Mouse (Mus musculus) hindbrain, postnatal 0 days (tissue): Measurements from ENCODE around the gene Bbs4. TPM values are rescaled to one million over a fixed set of nuclear protein-coding genes. Genes with fewer than 3 reads are reported as not detected.

Source experiments
- ATAC-seq: fragments of 200-750 bp; cut with Nextera tagmentation; 2 replicates; pipeline ENCODE4 v1.8.0; 2017; ENCODE audit warnings: mild to moderate bottlenecking, moderate TSS enrichment, moderate library complexity
- DNase-seq: peaks from one replicate; pipeline ENCODE4 v3.0.0-alpha.2; 2015; ENCODE audit warnings: low spot score
- H3K27ac ChIP-seq: fragments of 300-500 bp; sonication (generic); 2 replicates; pipeline ENCODE4 v1.5.1; 2014; ENCODE audit warnings: mild to moderate bottlenecking
- H3K27me3 ChIP-seq: fragments of 300-500 bp; sonication (generic); 2 replicates; pipeline ENCODE4 v1.6.1; 2014; ENCODE audit warnings: low read length, mixed read lengths; ENCODE audit not compliant: insufficient read depth
- H3K36me3 ChIP-seq: fragments of 300-500 bp; sonication (generic); 2 replicates; pipeline ENCODE4 v1.6.1; 2014; ENCODE audit warnings: low read length, mixed read lengths; ENCODE audit not compliant: insufficient read depth
- H3K4me1 ChIP-seq: fragments of 300-500 bp; sonication (generic); 2 replicates; pipeline ENCODE4 v1.6.1; 2014; ENCODE audit warnings: antibody characterized with exemption, low read length, mixed read lengths; ENCODE audit not compliant: insufficient read depth
- H3K4me2 ChIP-seq: fragments of 300-500 bp; sonication (generic); 2 replicates; pipeline ENCODE4 v1.6.1; 2014; ENCODE audit warnings: low read depth, mild to moderate bottlenecking, low read length, moderate library complexity, mixed read lengths
- H3K4me3 ChIP-seq: fragments of 300-500 bp; sonication (generic); 2 replicates; pipeline ENCODE4 v1.5.1; 2014; ENCODE audit warnings: low read length
- H3K9ac ChIP-seq: fragments of 300-500 bp; sonication (generic); replicated peaks from 2 replicates; pipeline ENCODE4 v1.6.1; 2014; ENCODE audit warnings: mild to moderate bottlenecking, low read length, moderate library complexity, mixed read lengths
- H3K9me3 ChIP-seq: fragments of 300-500 bp; sonication (generic); 2 replicates; pipeline ENCODE4 v1.6.1; 2016; ENCODE audit warnings: low read length, mixed read lengths
- CTCF ChIP-seq: IDR thresholded peaks from 2 replicates; pipeline ENCODE4 v1.5.1; 2016; ENCODE audit warnings: antibody characterized with exemption, control low read depth, low read depth
- WGBS: fragments of 180-500 bp; shearing (Covaris S2); extraction: QIAGEN DNeasy Blood & Tissue Kit; methylation state at CpG from one replicate; pipeline ENCODE4 v1.1.7; 2014; 5-methylcytosine and 5-hydroxymethylcytosine counted together
- polyA plus RNA-seq: library from polyadenylated mRNA; unstranded; fragments of >200 nt; fragmentation: Nextera tagmentation; extraction: Ambion mirVana; gene quantifications from 2 replicates; pipeline ENCODE4 v1.2.1, GENCODE M21; 2015
- total RNA-seq: library from RNA; depleted of rRNA; stranded (reverse); fragments of >200 nt; gene quantifications from 2 replicates; pipeline ENCODE4 v1.2.3, GENCODE M21; 2014

The Bbs4 gene
- total and polyA plus RNA-seq, 2 experiments from 2014 or later: 32.9 to 56.1 TPM

DNA sequence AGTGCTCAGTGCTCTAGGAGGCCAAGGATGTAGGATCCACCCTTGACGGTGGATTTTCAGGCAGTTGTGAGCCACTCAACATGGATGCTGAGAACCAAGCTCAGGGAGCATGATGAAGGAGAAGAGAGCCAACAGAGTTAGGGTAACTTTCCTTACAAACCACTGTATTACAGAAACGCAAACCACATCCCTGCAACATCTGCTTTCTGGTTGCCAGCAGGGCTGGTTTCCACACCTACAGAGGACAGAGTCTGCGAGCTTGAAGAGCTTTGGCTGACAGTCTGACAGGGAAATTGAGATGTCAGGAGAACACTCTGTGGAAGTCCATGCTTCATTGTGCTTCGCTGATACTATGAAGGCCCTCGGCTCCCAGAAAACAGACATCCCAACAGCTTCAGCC, 65.2 kb downstream of the Bbs4 start:
- WGBS: 76% methylated on average over 5 of the region's 5 CpGs
- Histone ChIP-seq H3K4me1 (no peaks in the 10 kb centered on the region), H3K36me3 (no peaks in the 10 kb centered on the region), H3K27me3 (no peaks in the 10 kb centered on the region), H3K9me3 (no peaks in the 10 kb centered on the region), H3K27ac (no peak overlapping the region), H3K4me3 (no peak overlapping the region), H3K9ac (no peak overlapping the region), H3K4me2 (no peak overlapping the region)
- no peak for DNase-seq
- no peak for ATAC-seq
- TF ChIP-seq CTCF: no peak

DNA sequence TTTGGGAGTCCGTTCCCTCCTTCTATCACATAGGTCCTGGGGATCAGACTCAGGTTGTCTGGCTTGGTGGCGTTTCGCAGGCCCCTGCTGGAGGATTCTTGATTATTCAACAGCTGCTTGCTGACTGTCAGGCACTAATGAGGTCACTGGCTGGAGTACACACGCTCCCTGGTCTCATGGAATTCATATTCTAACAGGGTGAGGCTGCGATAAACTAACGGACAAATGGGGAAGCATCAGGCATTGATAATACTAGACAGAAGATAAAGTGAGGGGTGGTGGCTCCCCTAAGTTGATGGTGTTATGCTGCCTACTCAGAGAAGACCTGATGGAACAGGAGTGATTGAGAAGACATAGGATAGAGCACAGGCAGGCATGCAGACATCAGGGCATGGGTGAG, 67.7 kb downstream of the Bbs4 start:
- ATAC-seq (no peak), DNase-seq (no peak)
- Histone ChIP-seq H3K4me1 (peaks cover 3% of the 10 kb centered on the region; the same call in 1 of the 2 replicates), H3K9ac (no peak overlapping the region), H3K27ac (no peak overlapping the region), H3K9me3 (no peaks in the 10 kb centered on the region), H3K36me3 (no peaks in the 10 kb centered on the region), H3K27me3 (no peaks in the 10 kb centered on the region), H3K4me3 (no peak overlapping the region), H3K4me2 (no peak overlapping the region)
- 72% methylated on average over 6 of the region's 6 CpGs for WGBS
- 0 out of 2 replicates have a peak, but pooled peaks have one; percentile 1 for TF ChIP-seq CTCF

- WGBS: 54% methylated on average over 7 of the region's 7 CpGs
- DNase-seq (no peak), ATAC-seq (no peak)
- Histone ChIP-seq H3K4me1 (peaks cover 3% of the 10 kb centered on the region; the same call in 1 of the 2 replicates), H3K27me3 (no peaks in the 10 kb centered on the region), H3K4me2 (peak overlapping the region; percentile 44), H3K4me3 (no peak overlapping the region), H3K27ac (no peak overlapping the region), H3K9ac (no peak overlapping the region), H3K36me3 (no peaks in the 10 kb centered on the region), H3K9me3 (no peaks in the 10 kb centered on the region)
- no peak for TF ChIP-seq CTCF
Measured at GRCm38 (mm10) chr9:59282683-59282986, 70.7 kb downstream of the Bbs4 start.

DNA sequence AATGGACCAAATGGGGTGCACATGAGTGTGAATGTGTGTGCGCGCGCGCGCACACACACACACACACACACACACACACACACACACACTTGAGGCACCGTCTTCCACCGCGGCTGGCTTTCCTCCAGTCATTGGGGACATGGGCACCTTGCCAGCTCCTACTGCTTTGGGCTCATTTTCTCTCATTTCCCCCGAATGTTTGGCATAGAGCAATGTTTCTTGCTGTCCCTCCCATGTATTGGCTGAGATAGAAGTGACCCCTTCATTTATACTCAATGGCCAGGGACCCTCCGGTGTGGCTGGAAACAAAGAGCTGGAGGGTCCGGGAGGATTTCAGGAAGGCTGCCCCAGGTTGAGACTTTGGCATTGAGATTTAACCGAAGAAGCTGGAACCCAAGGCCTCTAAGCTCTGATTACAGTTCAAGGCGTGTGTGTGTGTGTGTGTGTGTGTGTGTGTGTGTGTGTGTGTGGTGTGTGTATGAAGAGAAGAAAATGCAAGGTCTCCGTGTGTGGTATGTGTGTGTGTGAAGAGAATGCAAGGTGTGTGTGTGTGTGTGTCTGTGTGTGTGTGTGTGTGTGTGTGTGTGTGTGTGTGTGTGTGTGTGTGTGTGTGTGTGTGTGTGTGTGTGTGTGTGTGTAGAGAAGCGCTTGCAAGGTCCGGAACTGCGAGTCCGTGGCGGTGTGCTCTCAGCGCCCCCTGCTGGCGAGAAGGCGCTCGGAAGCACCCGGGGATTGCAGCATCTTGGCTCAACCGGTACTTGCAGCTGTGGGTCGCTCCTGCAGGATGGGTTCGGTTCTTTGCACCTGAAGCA, 71.2 kb downstream of the Bbs4 start:
- Histone ChIP-seq H3K4me3 (no peak overlapping the region), H3K9ac (no peak overlapping the region), H3K36me3 (no peaks in the 10 kb centered on the region), H3K27me3 (no peaks in the 10 kb centered on the region), H3K4me2 (peak overlapping the region; percentile 44), H3K27ac (peak overlapping the region; percentile 45; the same call in 1 of the 2 replicates), H3K4me1 (peaks cover 3% of the 10 kb centered on the region; the same call in 1 of the 2 replicates), H3K9me3 (no peaks in the 10 kb centered on the region)
- WGBS: 26% methylated on average over 27 of the region's 27 CpGs
- DNase-seq: peak; percentile 90
- peak; percentile 88 for ATAC-seq
- TF ChIP-seq CTCF: peak; percentile 93

- no peak for TF ChIP-seq CTCF
- DNase-seq: no peak
- Histone ChIP-seq H3K9me3 (no peaks in the 10 kb centered on the region), H3K27ac (no peak overlapping the region), H3K36me3 (no peaks in the 10 kb centered on the region), H3K4me1 (peaks cover 3% of the 10 kb centered on the region; the same call in 1 of the 2 replicates), H3K9ac (no peak overlapping the region), H3K27me3 (no peaks in the 10 kb centered on the region), H3K4me2 (no peak overlapping the region), H3K4me3 (no peak overlapping the region)
- ATAC-seq: no peak
- 93% methylated on average over 5 of the region's 5 CpGs for WGBS
Measured at GRCm38 (mm10) chr9:59280888-59281287, 72.4 kb downstream of the Bbs4 start.

DNA sequence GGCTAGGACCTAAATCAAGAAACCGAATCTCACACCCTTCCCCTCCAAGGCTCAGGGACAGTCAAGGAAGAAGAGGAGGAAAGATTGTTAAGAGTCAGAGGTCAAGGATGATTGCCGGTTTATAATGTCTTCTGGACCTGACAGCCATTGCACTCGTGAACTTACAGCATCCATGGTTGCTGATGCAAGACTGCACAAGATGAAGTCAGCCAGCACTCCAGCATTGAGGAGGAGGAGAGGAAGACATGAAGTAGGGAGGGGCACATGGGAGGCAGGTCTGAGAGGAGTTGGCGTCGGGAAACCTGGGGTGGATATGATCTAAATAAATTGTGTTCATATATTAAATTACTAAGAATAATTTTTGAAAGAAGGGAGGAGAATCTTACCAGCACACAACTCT, 74.6 kb downstream of the Bbs4 start:
- DNase-seq (no peak), ATAC-seq (no peak)
- Histone ChIP-seq H3K9ac (no peak overlapping the region), H3K27ac (no peak overlapping the region), H3K4me2 (no peak overlapping the region), H3K36me3 (no peaks in the 10 kb centered on the region), H3K4me3 (no peak overlapping the region), H3K9me3 (no peaks in the 10 kb centered on the region), H3K4me1 (peaks cover 3% of the 10 kb centered on the region; the same call in 1 of the 2 replicates), H3K27me3 (no peaks in the 10 kb centered on the region)
- TF ChIP-seq CTCF: no peak
- WGBS: 90% methylated on average over 5 of the region's 5 CpGs

DNA sequence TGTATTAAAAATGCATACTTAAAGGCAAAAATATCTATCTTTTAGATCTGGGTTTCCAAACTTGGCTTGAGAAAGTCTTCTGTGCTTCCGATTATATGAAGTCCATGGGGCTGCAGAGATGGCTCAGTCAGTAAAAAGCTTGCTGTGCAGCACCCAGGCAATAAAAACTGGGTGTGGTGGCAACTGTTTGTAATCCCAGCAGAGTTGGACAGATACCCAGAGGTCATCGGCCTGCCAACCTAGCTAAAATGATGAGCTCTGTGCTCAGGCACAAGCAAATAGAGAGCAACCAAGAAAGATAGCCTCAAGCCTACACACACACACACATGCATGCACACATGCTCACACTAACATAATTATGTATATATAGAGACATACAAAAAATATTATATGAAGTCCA, 75.1 kb downstream of the Bbs4 start:
- peaks cover 3% of the 10 kb centered on the region; the same call in 1 of the 2 replicates for H3K4me1 ChIP-seq
- no peak overlapping the region for H3K9ac ChIP-seq
- no peaks in the 10 kb centered on the region for H3K27me3 ChIP-seq
- no peak overlapping the region for H3K27ac ChIP-seq
- DNase-seq: no peak
- no peak overlapping the region for H3K4me2 ChIP-seq
- 89% methylated on average over 2 of the region's 2 CpGs for WGBS
- H3K4me3 ChIP-seq: no peak overlapping the region
- TF ChIP-seq CTCF: no peak
- ATAC-seq: no peak
- H3K36me3 ChIP-seq: no peaks in the 10 kb centered on the region
- H3K9me3 ChIP-seq: no peaks in the 10 kb centered on the region
